Mouse (Mus musculus) myocyte (in vitro differentiated cells): ENCODE measurements around the gene Ctnnbl1.

Experiments
- E2F4 ChIP-seq: IDR thresholded peaks from one replicate; pipeline ENCODE4 v1.6.1; 2011; ENCODE audit warnings: mild to moderate bottlenecking, control low read depth, moderate library complexity; ENCODE audit not compliant: insufficient read depth
- MAX ChIP-seq: IDR thresholded peaks from one replicate; pipeline ENCODE4 v1.6.1; 2011; ENCODE audit warnings: low read depth, mild to moderate bottlenecking, control low read depth
- MYOD1 ChIP-seq, 3 experiments: IDR thresholded peaks; one replicate each; pipeline ENCODE4 v1.6.1; 2011; ENCODE audit warnings: control low read depth in 2 of 3, low read depth in 2 of 3, mild to moderate bottlenecking in 2 of 3, moderate library complexity in 1 of 3; ENCODE audit not compliant: insufficient read length in 2 of 3, control insufficient read depth in 1 of 3
- MYOG ChIP-seq, 3 experiments: IDR thresholded peaks; one replicate each; pipeline ENCODE4 v1.6.1; 2011; ENCODE audit warnings: control low read depth in 2 of 3, low read depth in 2 of 3, mild to moderate bottlenecking in 2 of 3; ENCODE audit not compliant: insufficient read length in 2 of 3, control insufficient read depth in 1 of 3, insufficient read depth in 1 of 3
- POLR2A ChIP-seq: IDR thresholded peaks from one replicate; pipeline ENCODE4 v1.6.1; 2011; ENCODE audit warnings: low read depth, mild to moderate bottlenecking, control low read depth, moderate library complexity; ENCODE audit not compliant: insufficient read length
- REST ChIP-seq: IDR thresholded peaks from one replicate; pipeline ENCODE4 v1.6.1; 2011; ENCODE audit warnings: mild to moderate bottlenecking, control low read depth, moderate library complexity; ENCODE audit not compliant: insufficient read depth, insufficient read length
- SRF ChIP-seq: IDR thresholded peaks from one replicate; pipeline ENCODE4 v1.6.1; 2011; ENCODE audit warnings: low read depth; ENCODE audit not compliant: control insufficient read depth, insufficient read length
- TCF12 ChIP-seq: IDR thresholded peaks from one replicate; pipeline ENCODE4 v1.6.1; 2011; ENCODE audit warnings: mild to moderate bottlenecking, control low read depth; ENCODE audit not compliant: poor library complexity, insufficient read depth, severe bottlenecking
- USF1 ChIP-seq: IDR thresholded peaks from one replicate; pipeline ENCODE4 v1.6.1; 2011; ENCODE audit warnings: low read depth, mild to moderate bottlenecking, control low read depth, moderate library complexity

- TF ChIP-seq POLR2A: no peak
- no peak for TF ChIP-seq USF1
- no peak for TF ChIP-seq MYOG (IDR thresholded peaks at IDR 0.05; ENCODE audit: control insufficient read depth in 1 of 3, insufficient read depth in 1 of 3, insufficient read length in 2 of 3, low read depth in 2 of 3)
- no peak for TF ChIP-seq MYOD1 (IDR thresholded peaks at IDR 0.05; ENCODE audit: control insufficient read depth in 1 of 3, insufficient read length in 2 of 3, low read depth in 2 of 3)
- TF ChIP-seq REST: no peak
- no peak for TF ChIP-seq E2F4
- no peak for TF ChIP-seq TCF12
- no peak for TF ChIP-seq MAX
- no peak for TF ChIP-seq SRF
Observed at GRCm38 (mm10) chr2:157707191-157707923, 29.8 kb upstream of the Ctnnbl1 start.
